8 mouse cellular contexts compared by ENCODE assay signal in genomic region chr10:118049330-118049729, GRCm38 (mm10).
A peak's percentile ranks its signal among the peaks of the same experiment; 100 is the strongest.
DNase-seq lines count a peak whose midpoint lies in the region; ATAC-seq lines count a peak whose summit lies in the region.

No protein-coding gene starts in this region.

- H3K4me3 ChIP-seq in forebrain, embryonic 10.5 days: no peak overlapping the region
- H3K4me3 ChIP-seq in forebrain, embryonic 15.5 days: no peak overlapping the region
- no peak overlapping the region for H3K4me3 ChIP-seq in hindbrain, embryonic 10.5 days

- no peak overlapping the region for H3K9ac ChIP-seq in forebrain, embryonic 15.5 days (replicated peaks)

- no peaks in the 10 kb centered on the region; the same call in 1 of the 2 replicates for H3K9me3 ChIP-seq in forebrain, embryonic 10.5 days
- H3K9me3 ChIP-seq in forebrain, embryonic 15.5 days: no peaks in the 10 kb centered on the region; the same call in 1 of the 2 replicates
- H3K9me3 ChIP-seq in hindbrain, embryonic 10.5 days: no peaks in the 10 kb centered on the region

- H3K4me2 ChIP-seq in forebrain, embryonic 15.5 days (replicated peaks): no peak overlapping the region

- ATAC-seq in forebrain, embryonic 15.5 days (replicated peaks): no peak

- no peak overlapping the region for H3K27ac ChIP-seq in forebrain, embryonic 10.5 days
- H3K27ac ChIP-seq in forebrain, embryonic 15.5 days (replicated peaks): no peak overlapping the region
- H3K27ac ChIP-seq in hindbrain, embryonic 10.5 days: no peak overlapping the region

- no peaks in the 10 kb centered on the region for H3K36me3 ChIP-seq in forebrain, embryonic 10.5 days (replicated peaks)
- no peaks in the 10 kb centered on the region for H3K36me3 ChIP-seq in forebrain, embryonic 15.5 days
- no peaks in the 10 kb centered on the region for H3K36me3 ChIP-seq in hindbrain, embryonic 10.5 days

- WGBS in forebrain, embryonic 10.5 days: 92% methylated on average over 10 of the region's 10 CpGs
- WGBS in forebrain, embryonic 15.5 days: 83% methylated on average over 10 of the region's 10 CpGs
- 94% methylated on average over 10 of the region's 10 CpGs for WGBS in hindbrain, embryonic 10.5 days

- peaks cover 9% of the 10 kb centered on the region for H3K4me1 ChIP-seq in forebrain, embryonic 10.5 days
- H3K4me1 ChIP-seq in forebrain, embryonic 15.5 days: 0 out of 2 replicates have a peak, but pooled peaks cover 6% of the 10 kb centered on the region
- no peaks in the 10 kb centered on the region for H3K4me1 ChIP-seq in hindbrain, embryonic 10.5 days (replicated peaks)

- no peaks in the 10 kb centered on the region for H3K27me3 ChIP-seq in forebrain, embryonic 10.5 days (ENCODE audit: poor library complexity, severe bottlenecking)
- no peaks in the 10 kb centered on the region for H3K27me3 ChIP-seq in forebrain, embryonic 15.5 days
- H3K27me3 ChIP-seq in hindbrain, embryonic 10.5 days (ENCODE audit: insufficient read depth, poor library complexity, severe bottlenecking): no peaks in the 10 kb centered on the region

- peak; percentile 9 for DNase-seq in forebrain, embryonic 10.5 days (ENCODE audit: extremely low spot score, low spot score)
- peak; percentile 69 for DNase-seq in ovary, adult 18-20 months (ENCODE audit: low spot score)
- DNase-seq in ovary, postnatal 10 days (ENCODE audit: low spot score): no peak
- DNase-seq in gastrocnemius, adult 18-20 months (ENCODE audit: low spot score): peak; percentile 87
- peak; percentile 78 for DNase-seq in kidney, postnatal 10 days
- peak; percentile 42 for DNase-seq in testis, postnatal 14 days (ENCODE audit: low spot score)
- DNase-seq in hindbrain, embryonic 10.5 days (ENCODE audit: low spot score): no peak

Comparison
In these comparisons a context has a peak if more than half of its experiments do, and no peak if none do; other contexts are left out.
1. DNase-seq: peak in forebrain, embryonic 10.5 days (single experiment), ovary, adult 18-20 months (single experiment), gastrocnemius, adult 18-20 months (single experiment), kidney, postnatal 10 days (single experiment) and testis, postnatal 14 days (single experiment); none in ovary, postnatal 10 days (single experiment) and hindbrain, embryonic 10.5 days (single experiment).